Mouse (Mus musculus): ENCODE data around the gene Rbm42. TPM values are rescaled to one million over a fixed set of nuclear protein-coding genes. Genes with fewer than 3 reads are reported as not detected.

Gene Rbm42
- total and polyA plus RNA-seq, 2 experiments = 17.1 to 36.7 TPM

- H3K4me1 ChIP-seq (ENCODE audit: control insufficient read depth, insufficient read depth, low read length) = peaks cover 4% of the 10 kb centered on the region; the same call in 1 of the 2 replicates
- H3K36me3 ChIP-seq (ENCODE audit: control insufficient read depth, insufficient read depth, low read length) = no peaks in the 10 kb centered on the region
- H3K9ac ChIP-seq (ENCODE audit: low read depth, low read length) = no peak overlapping the region
- no peak for DNase-seq (ENCODE audit: extremely low read depth, low read depth, low spot score)
- no peaks in the 10 kb centered on the region for H3K79me2 ChIP-seq (ENCODE audit: control insufficient read depth, insufficient read depth, low read length)
- H3K4me3 ChIP-seq (ENCODE audit: insufficient read depth, low read depth, low read length) = no peak overlapping the region
- 65% methylated on average over 7 of the region's 7 CpGs for WGBS
- TF ChIP-seq POLR2A (IDR thresholded peaks at IDR 0.05; ENCODE audit: extremely low read depth, insufficient read depth, low read length) = no peak
- TF ChIP-seq CTCF (IDR thresholded peaks at IDR 0.05; ENCODE audit: low read depth, low read length) = no peak
- H3K27me3 ChIP-seq (ENCODE audit: control insufficient read depth, insufficient read depth, low read length) = no peaks in the 10 kb centered on the region
- no peak overlapping the region for H3K27ac ChIP-seq (replicated peaks; ENCODE audit: insufficient read depth, low read depth, low read length)
These were observed 49.5 kb downstream of the Rbm42 start for GRCm38 (mm10) chr7:30600651-30601050.

- Histone ChIP-seq H3K4me1 (ENCODE audit: control insufficient read depth, insufficient read depth, low read length) (peaks cover 4% of the 10 kb centered on the region; the same call in 1 of the 2 replicates), H3K27me3 (ENCODE audit: control insufficient read depth, insufficient read depth, low read length) (no peaks in the 10 kb centered on the region), H3K9ac (ENCODE audit: low read depth, low read length) (no peak overlapping the region), H3K36me3 (ENCODE audit: control insufficient read depth, insufficient read depth, low read length) (no peaks in the 10 kb centered on the region), H3K4me3 (ENCODE audit: insufficient read depth, low read depth, low read length) (no peak overlapping the region), H3K27ac (replicated peaks; ENCODE audit: insufficient read depth, low read depth, low read length) (no peak overlapping the region), H3K79me2 (ENCODE audit: control insufficient read depth, insufficient read depth, low read length) (no peaks in the 10 kb centered on the region)
- no peak for TF ChIP-seq POLR2A (IDR thresholded peaks at IDR 0.05; ENCODE audit: extremely low read depth, insufficient read depth, low read length)
- no peak for TF ChIP-seq CTCF (IDR thresholded peaks at IDR 0.05; ENCODE audit: low read depth, low read length)
- under 1% methylated on average over 16 of the region's 16 CpGs for WGBS
- DNase-seq (ENCODE audit: extremely low read depth, low read depth, low spot score) = peak; percentile 92
These were observed 50.2 kb downstream of the Rbm42 start for GRCm38 (mm10) chr7:30599933-30600353.

GRCm38 (mm10) chr7:30598786-30599185 lies 51.3 kb downstream of the Rbm42 start, which contains the start of gene Zbtb32:
TSS of gene Zbtb32 (minus strand) at chr7:30598909.
- TF ChIP-seq CTCF (IDR thresholded peaks at IDR 0.05; ENCODE audit: low read depth, low read length) (no peak), POLR2A (IDR thresholded peaks at IDR 0.05; ENCODE audit: extremely low read depth, insufficient read depth, low read length) (no peak)
- Histone ChIP-seq H3K36me3 (ENCODE audit: control insufficient read depth, insufficient read depth, low read length) (no peaks in the 10 kb centered on the region), H3K9ac (ENCODE audit: low read depth, low read length) (no peak within 1 kb of the TSS), H3K4me1 (ENCODE audit: control insufficient read depth, insufficient read depth, low read length) (peaks cover 4% of the 10 kb centered on the region; the same call in 1 of the 2 replicates), H3K79me2 (ENCODE audit: control insufficient read depth, insufficient read depth, low read length) (no peaks in the 10 kb centered on the region), H3K4me3 (ENCODE audit: insufficient read depth, low read depth, low read length) (no peak within 1 kb of the TSS), H3K27me3 (ENCODE audit: control insufficient read depth, insufficient read depth, low read length) (no peaks in the 10 kb centered on the region), H3K27ac (replicated peaks; ENCODE audit: insufficient read depth, low read depth, low read length) (no peak within 1 kb of the TSS)
- no peak for DNase-seq (ENCODE audit: extremely low read depth, low read depth, low spot score)
- 96% methylated on average over 12 of the region's 12 CpGs for WGBS

GRCm38 (mm10) chr7:30596811-30597210 lies 53.3 kb downstream of the Rbm42 start:
- TF ChIP-seq CTCF (IDR thresholded peaks at IDR 0.05; ENCODE audit: low read depth, low read length) (no peak), POLR2A (IDR thresholded peaks at IDR 0.05; ENCODE audit: extremely low read depth, insufficient read depth, low read length) (no peak)
- DNase-seq (ENCODE audit: extremely low read depth, low read depth, low spot score) = no peak
- Histone ChIP-seq H3K9ac (ENCODE audit: low read depth, low read length) (no peak overlapping the region), H3K27ac (replicated peaks; ENCODE audit: insufficient read depth, low read depth, low read length) (no peak overlapping the region), H3K27me3 (ENCODE audit: control insufficient read depth, insufficient read depth, low read length) (no peaks in the 10 kb centered on the region), H3K4me3 (ENCODE audit: insufficient read depth, low read depth, low read length) (no peak overlapping the region), H3K4me1 (ENCODE audit: control insufficient read depth, insufficient read depth, low read length) (peaks cover 4% of the 10 kb centered on the region; the same call in 1 of the 2 replicates), H3K36me3 (ENCODE audit: control insufficient read depth, insufficient read depth, low read length) (no peaks in the 10 kb centered on the region), H3K79me2 (ENCODE audit: control insufficient read depth, insufficient read depth, low read length) (no peaks in the 10 kb centered on the region)
- 88% methylated on average over 5 of the region's 5 CpGs for whole genome bisulfite sequencing

GRCm38 (mm10) chr7:30596093-30596492 lies 54.0 kb downstream of the Rbm42 start:
- Histone ChIP-seq H3K36me3 (ENCODE audit: control insufficient read depth, insufficient read depth, low read length) (no peaks in the 10 kb centered on the region), H3K4me1 (ENCODE audit: control insufficient read depth, insufficient read depth, low read length) (peaks cover 4% of the 10 kb centered on the region; the same call in 1 of the 2 replicates)
- WGBS = 81% methylated on average over 5 of the region's 5 CpGs

GRCm38 (mm10) chr7:30594510-30595024 lies 55.5 kb downstream of the Rbm42 start:
- peaks cover 5% of the 10 kb centered on the region; the same call in 1 of the 2 replicates for H3K4me1 ChIP-seq (ENCODE audit: control insufficient read depth, insufficient read depth, low read length)
- no peak overlapping the region for H3K9ac ChIP-seq (ENCODE audit: low read depth, low read length)
- no peaks in the 10 kb centered on the region; the same call in 1 of the 2 replicates for H3K79me2 ChIP-seq (ENCODE audit: control insufficient read depth, insufficient read depth, low read length)
- H3K36me3 ChIP-seq (ENCODE audit: control insufficient read depth, insufficient read depth, low read length) = no peaks in the 10 kb centered on the region
- H3K27ac ChIP-seq (replicated peaks; ENCODE audit: insufficient read depth, low read depth, low read length) = no peak overlapping the region
- WGBS = 69% methylated on average over 4 of the region's 4 CpGs
- H3K27me3 ChIP-seq (ENCODE audit: control insufficient read depth, insufficient read depth, low read length) = no peaks in the 10 kb centered on the region
- no peak overlapping the region for H3K4me3 ChIP-seq (ENCODE audit: insufficient read depth, low read depth, low read length)
- DNase-seq (ENCODE audit: extremely low read depth, low read depth, low spot score) = no peak
- no peak for TF ChIP-seq CTCF (IDR thresholded peaks at IDR 0.05; ENCODE audit: low read depth, low read length)
- TF ChIP-seq POLR2A (IDR thresholded peaks at IDR 0.05; ENCODE audit: extremely low read depth, insufficient read depth, low read length) = no peak

More at GRCm38 (mm10) chr7:30596093-30596492, 54.0 kb downstream of the Rbm42 start:
- DNase-seq (ENCODE audit: extremely low read depth, low read depth, low spot score) = no peak
- Histone ChIP-seq H3K79me2 (ENCODE audit: control insufficient read depth, insufficient read depth, low read length) (no peaks in the 10 kb centered on the region; the same call in 1 of the 2 replicates), H3K27me3 (ENCODE audit: control insufficient read depth, insufficient read depth, low read length) (no peaks in the 10 kb centered on the region), H3K9ac (ENCODE audit: low read depth, low read length) (no peak overlapping the region), H3K27ac (replicated peaks; ENCODE audit: insufficient read depth, low read depth, low read length) (no peak overlapping the region), H3K4me3 (ENCODE audit: insufficient read depth, low read depth, low read length) (no peak overlapping the region)
- TF ChIP-seq CTCF (IDR thresholded peaks at IDR 0.05; ENCODE audit: low read depth, low read length) = no peak
- no peak for TF ChIP-seq POLR2A (IDR thresholded peaks at IDR 0.05; ENCODE audit: extremely low read depth, insufficient read depth, low read length)
